Comparison of ENCODE assay signal across 9 mouse cellular contexts in the genomic region with DNA sequence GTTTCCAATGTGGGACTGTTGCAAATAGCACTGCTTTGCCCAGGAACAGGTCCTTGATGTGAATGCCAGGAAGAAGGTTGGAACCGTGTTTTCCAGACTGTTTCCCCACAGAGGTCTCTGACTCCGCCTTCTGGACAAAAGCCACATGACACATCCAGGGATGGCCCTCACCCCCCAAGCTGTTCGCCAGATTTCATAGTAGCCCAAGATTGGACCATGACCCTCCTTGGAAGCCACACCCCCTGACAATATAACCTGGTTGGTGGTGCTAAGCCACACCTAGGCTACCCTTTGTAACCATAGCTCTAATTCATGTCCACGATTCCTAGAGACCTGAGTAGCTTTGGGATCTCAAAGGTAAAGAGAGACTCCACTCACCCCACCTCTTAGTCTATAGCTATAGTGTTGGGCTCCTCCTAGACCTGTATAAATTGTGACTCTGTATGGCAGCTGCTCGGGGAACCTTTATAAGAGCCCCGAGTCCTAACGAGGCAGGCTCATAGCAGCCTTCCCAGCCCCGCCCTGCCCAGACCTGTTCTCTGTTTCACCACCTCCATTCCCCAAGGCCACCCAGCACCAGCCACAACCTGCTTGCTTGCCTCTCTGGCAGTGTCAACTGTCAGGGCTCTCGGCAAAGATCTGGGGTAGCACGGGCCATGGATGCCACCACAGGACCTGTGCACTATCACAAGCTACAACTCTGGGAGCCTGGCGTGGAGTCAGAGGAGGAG. TPM values are rescaled to one million over a fixed set of nuclear protein-coding genes. Genes with fewer than 3 reads are reported as not detected.
DNase-seq lines count a peak whose midpoint lies in the region; ATAC-seq and TF ChIP-seq lines count a peak whose summit lies in the region.
"Had no signal": no experiment of that assay in that cellular context is flagged by ENCODE, and none has a peak within 500 bp of the region (broad histone marks: within the 10 kb centered on the region; RNA-seq: fewer than 3 reads in every experiment).

A gene (plus strand): TSS at position 564 of the 731 bp plus-strand sequence.

- no peak for ATAC-seq in midbrain, postnatal 0 days (ENCODE audit: low FRiP score)
- no peak for ATAC-seq in midbrain, embryonic 15.5 days (replicated peaks)
- ATAC-seq in kidney, embryonic 16.5 days (ENCODE audit: low FRiP score, low TSS enrichment): peak; percentile 68
- peak; percentile 87 for ATAC-seq in stomach, postnatal 0 days (ENCODE audit: low FRiP score, low TSS enrichment)
- no peak for ATAC-seq in frontal cortex, adult (ENCODE audit: low TSS enrichment)

- peak; percentile 55 to 57 for DNase-seq in cerebellum, postnatal 10 days
- no peak for DNase-seq in cerebellum, adult 18-20 months
- no peak for DNase-seq in midbrain, postnatal 0 days (ENCODE audit: low spot score)
- DNase-seq in stomach, postnatal 0 days (ENCODE audit: low spot score): peak; percentile 77
- no peak for DNase-seq in left cerebral cortex, adult 11 months (ENCODE audit: low spot score)

- H3K9ac ChIP-seq in midbrain, postnatal 0 days (replicated peaks; ENCODE audit: low read length, poor library complexity, severe bottlenecking): no peak within 1 kb of the TSS
- no peak within 1 kb of the TSS for H3K9ac ChIP-seq in midbrain, embryonic 15.5 days
- peak within 1 kb of the TSS; percentile 20; the same call in 1 of the 2 replicates for H3K9ac ChIP-seq in kidney, embryonic 16.5 days (replicated peaks; ENCODE audit: low read length)
- peak within 1 kb of the TSS; percentile 31; the same call in 1 of the 2 replicates for H3K9ac ChIP-seq in stomach, postnatal 0 days (ENCODE audit: low read length)

- TF ChIP-seq CTCF in midbrain, postnatal 0 days (IDR thresholded peaks at IDR 0.05): peak; percentile 18
- peak; percentile 42 for TF ChIP-seq CTCF in stomach, postnatal 0 days (IDR thresholded peaks at IDR 0.05; ENCODE audit: low read depth)

- no peak within 1 kb of the TSS for H3K4me2 ChIP-seq in midbrain, postnatal 0 days (ENCODE audit: low read depth, low read length, poor library complexity, severe bottlenecking)
- no peak within 1 kb of the TSS for H3K4me2 ChIP-seq in midbrain, embryonic 15.5 days
- H3K4me2 ChIP-seq in kidney, embryonic 16.5 days (replicated peaks; ENCODE audit: low read depth, low read length): 0 out of 2 replicates have a peak within 1 kb of the TSS, but pooled peaks have one; percentile 4
- H3K4me2 ChIP-seq in stomach, postnatal 0 days (replicated peaks; ENCODE audit: low read depth): peak within 1 kb of the TSS; percentile 36

- H3K4me1 ChIP-seq in midbrain, postnatal 0 days (ENCODE audit: insufficient read depth, low read length): no peaks in the 10 kb centered on the region
- no peaks in the 10 kb centered on the region for H3K4me1 ChIP-seq in midbrain, embryonic 15.5 days
- peaks cover 20% of the 10 kb centered on the region for H3K4me1 ChIP-seq in kidney, embryonic 16.5 days (ENCODE audit: insufficient read depth, low read length)
- H3K4me1 ChIP-seq in stomach, postnatal 0 days (replicated peaks; ENCODE audit: control insufficient read depth, insufficient read depth): peaks cover 6% of the 10 kb centered on the region; the same call in 1 of the 2 replicates

- H3K36me3 ChIP-seq in midbrain, postnatal 0 days (ENCODE audit: insufficient read depth, low read length): no peaks in the 10 kb centered on the region
- H3K36me3 ChIP-seq in midbrain, embryonic 15.5 days (replicated peaks): no peaks in the 10 kb centered on the region
- H3K36me3 ChIP-seq in kidney, embryonic 16.5 days (ENCODE audit: insufficient read depth, low read length): no peaks in the 10 kb centered on the region
- H3K36me3 ChIP-seq in stomach, postnatal 0 days (ENCODE audit: control insufficient read depth, insufficient read depth, low read length): no peaks in the 10 kb centered on the region

- H3K4me3 ChIP-seq in midbrain, postnatal 0 days (ENCODE audit: low read depth, low read length): no peak within 1 kb of the TSS
- H3K4me3 ChIP-seq in midbrain, embryonic 15.5 days: no peak within 1 kb of the TSS
- no peak within 1 kb of the TSS for H3K4me3 ChIP-seq in kidney, embryonic 16.5 days (ENCODE audit: low read length)
- peak within 1 kb of the TSS; percentile 26; the same call in 1 of the 2 replicates for H3K4me3 ChIP-seq in stomach, postnatal 0 days (ENCODE audit: low read depth, low read length)

- WGBS in midbrain, postnatal 0 days: 68% methylated on average over 11 of the region's 11 CpGs
- whole genome bisulfite sequencing in midbrain, embryonic 15.5 days: 76% methylated on average over 11 of the region's 11 CpGs
- 48% methylated on average over 11 of the region's 11 CpGs for WGBS in kidney, embryonic 16.5 days
- WGBS in stomach, postnatal 0 days: 46% methylated on average over 11 of the region's 11 CpGs

- no peaks in the 10 kb centered on the region for H3K9me3 ChIP-seq in midbrain, postnatal 0 days (ENCODE audit: low read length)
- H3K9me3 ChIP-seq in midbrain, embryonic 15.5 days: no peaks in the 10 kb centered on the region
- H3K9me3 ChIP-seq in kidney, embryonic 16.5 days (ENCODE audit: low read length): no peaks in the 10 kb centered on the region
- no peaks in the 10 kb centered on the region for H3K9me3 ChIP-seq in stomach, postnatal 0 days (ENCODE audit: control insufficient read depth, low read length)

- H3K27ac ChIP-seq in midbrain, postnatal 0 days (ENCODE audit: low read depth, low read length): no peak within 1 kb of the TSS
- H3K27ac ChIP-seq in midbrain, embryonic 15.5 days: no peak within 1 kb of the TSS
- H3K27ac ChIP-seq in kidney, embryonic 16.5 days (ENCODE audit: low read length): peak within 1 kb of the TSS; percentile 74
- peak within 1 kb of the TSS; percentile 85 for H3K27ac ChIP-seq in stomach, postnatal 0 days (replicated peaks)

- H3K27me3 ChIP-seq in midbrain, postnatal 0 days (ENCODE audit: insufficient read depth, low read length): no peaks in the 10 kb centered on the region
- no peaks in the 10 kb centered on the region for H3K27me3 ChIP-seq in midbrain, embryonic 15.5 days (replicated peaks)
- H3K27me3 ChIP-seq in kidney, embryonic 16.5 days (ENCODE audit: insufficient read depth, low read length): no peaks in the 10 kb centered on the region
- H3K27me3 ChIP-seq in stomach, postnatal 0 days (ENCODE audit: control insufficient read depth, insufficient read depth, low read length): no peaks in the 10 kb centered on the region

- no peak for TF ChIP-seq EP300 in stomach, postnatal 0 days (optimal IDR thresholded peaks at IDR 0.05)

RNA-seq across cellular contexts. Expression of the gene that starts here (rescaled TPM):
- total RNA-seq in midbrain, postnatal 0 days (2014; rRNA removed): 1.4 TPM in 1 of 2 replicates, not detected in the other
- polyA plus RNA-seq in midbrain, postnatal 0 days (2015; fragmentation: Nextera tagmentation; extraction: Ambion mirVana): not detected in 2 replicates
- polyA plus RNA-seq in midbrain, embryonic 15.5 days (2015; fragmentation: Nextera tagmentation; extraction: Ambion mirVana): not detected in 2 replicates
- 1.6 and 2.2 TPM in 2 replicates for polyA plus RNA-seq in kidney, embryonic 16.5 days (2015; fragmentation: Nextera tagmentation; extraction: Ambion mirVana)
- 12.9 and 13.0 TPM in 2 replicates for polyA plus RNA-seq in stomach, postnatal 0 days (2015; fragmentation: Nextera tagmentation; extraction: Ambion mirVana)
- total RNA-seq: layer of hippocampus, postnatal 10 days had no signal

Comparison
In these comparisons a context has a peak if more than half of its experiments do, and no peak if none do; other contexts are left out.
1. DNase-seq: peak in cerebellum, postnatal 10 days (2 of 2) and stomach, postnatal 0 days (single experiment); none in cerebellum, adult 18-20 months (0 of 2), midbrain, postnatal 0 days (single experiment) and left cerebral cortex, adult 11 months (single experiment).
2. ATAC-seq: peak in kidney, embryonic 16.5 days (single experiment) and stomach, postnatal 0 days (single experiment); none in midbrain, postnatal 0 days (single experiment), midbrain, embryonic 15.5 days (single experiment) and frontal cortex, adult (single experiment).
3. H3K27ac ChIP-seq: peak in kidney, embryonic 16.5 days (single experiment) and stomach, postnatal 0 days (single experiment); none in midbrain, postnatal 0 days (single experiment) and midbrain, embryonic 15.5 days (single experiment).
4. H3K4me2 ChIP-seq: peak in kidney, embryonic 16.5 days (single experiment) and stomach, postnatal 0 days (single experiment); none in midbrain, postnatal 0 days (single experiment) and midbrain, embryonic 15.5 days (single experiment).
5. H3K9ac ChIP-seq: peak in kidney, embryonic 16.5 days (single experiment) and stomach, postnatal 0 days (single experiment); none in midbrain, postnatal 0 days (single experiment) and midbrain, embryonic 15.5 days (single experiment).